Mouse (Mus musculus): ENCODE measurements around the gene Pde6h. TPM values are rescaled to one million over a fixed set of nuclear protein-coding genes. Genes with fewer than 3 reads are reported as not detected.

The Pde6h gene
- polyA plus RNA-seq, 1 experiment, result 0.12 TPM

- Histone ChIP-seq H3K4me3 (no peak overlapping the region), H3K4me2 (ENCODE audit: low read depth) (no peak overlapping the region), H3K27me3 (ENCODE audit: control insufficient read depth, insufficient read depth, insufficient read length) (no peaks in the 10 kb centered on the region), H3ac (ENCODE audit: control insufficient read depth, insufficient read length) (no peak overlapping the region), H3K36me3 (ENCODE audit: control insufficient read depth, insufficient read depth) (no peaks in the 10 kb centered on the region), H3K79me2 (ENCODE audit: control insufficient read depth, insufficient read depth) (no peaks in the 10 kb centered on the region)
- TF ChIP-seq POLR2AphosphoS2 (IDR thresholded peaks at IDR 0.05; ENCODE audit: insufficient read length, low read depth) (no peak), REST (IDR thresholded peaks at IDR 0.05; ENCODE audit: insufficient read depth, insufficient read length) (no peak), SRF (IDR thresholded peaks at IDR 0.05; ENCODE audit: control insufficient read depth, insufficient read length, low read depth) (no peak), MYOG (IDR thresholded peaks at IDR 0.05; ENCODE audit: control insufficient read depth in 1 of 3, insufficient read depth in 1 of 3, insufficient read length in 2 of 3, low read depth in 2 of 3) (no peak), CEBPB (IDR thresholded peaks at IDR 0.05; ENCODE audit: insufficient read depth, poor library complexity, severe bottlenecking) (no peak), MYOD1 (IDR thresholded peaks at IDR 0.05; ENCODE audit: control insufficient read depth in 1 of 3, insufficient read length in 2 of 3, low read depth in 2 of 3) (no peak), MAX (IDR thresholded peaks at IDR 0.05; ENCODE audit: low read depth) (no peak), E2F4 (IDR thresholded peaks at IDR 0.05; ENCODE audit: insufficient read depth) (no peak), TCF12 (IDR thresholded peaks at IDR 0.05; ENCODE audit: insufficient read depth, poor library complexity, severe bottlenecking) (no peak), USF1 (IDR thresholded peaks at IDR 0.05; ENCODE audit: low read depth) (no peak), TCF3 (IDR thresholded peaks at IDR 0.05; ENCODE audit: insufficient read length, low read depth) (no peak), POLR2A (IDR thresholded peaks at IDR 0.05; ENCODE audit: insufficient read length, low read depth) (no peak)
These were observed 26.5 kb downstream of the Pde6h start for GRCm38 (mm10) chr6:136950171-136950570.

GRCm38 (mm10) chr6:136952930-136953329 is 29.3 kb downstream of the Pde6h start:
- no peaks in the 10 kb centered on the region for H3K27me3 ChIP-seq (ENCODE audit: control insufficient read depth, insufficient read depth, insufficient read length)
- no peaks in the 10 kb centered on the region for H3K36me3 ChIP-seq (ENCODE audit: control insufficient read depth, insufficient read depth)
- H3K79me2 ChIP-seq (ENCODE audit: control insufficient read depth, insufficient read depth), result no peaks in the 10 kb centered on the region
- no peak for TF ChIP-seq MYOD1 (IDR thresholded peaks at IDR 0.05; ENCODE audit: control insufficient read depth in 1 of 3, insufficient read length in 2 of 3, low read depth in 2 of 3)
- no peak for TF ChIP-seq TCF12 (IDR thresholded peaks at IDR 0.05; ENCODE audit: insufficient read depth, poor library complexity, severe bottlenecking)
- no peak for TF ChIP-seq SRF (IDR thresholded peaks at IDR 0.05; ENCODE audit: control insufficient read depth, insufficient read length, low read depth)
- TF ChIP-seq MAX (IDR thresholded peaks at IDR 0.05; ENCODE audit: low read depth), result no peak
- no peak for TF ChIP-seq CEBPB (IDR thresholded peaks at IDR 0.05; ENCODE audit: insufficient read depth, poor library complexity, severe bottlenecking)
- no peak for TF ChIP-seq POLR2A (IDR thresholded peaks at IDR 0.05; ENCODE audit: insufficient read length, low read depth)
- TF ChIP-seq E2F4 (IDR thresholded peaks at IDR 0.05; ENCODE audit: insufficient read depth), result no peak
- TF ChIP-seq REST (IDR thresholded peaks at IDR 0.05; ENCODE audit: insufficient read depth, insufficient read length), result no peak
- no peak for TF ChIP-seq MYOG (IDR thresholded peaks at IDR 0.05; ENCODE audit: control insufficient read depth in 1 of 3, insufficient read depth in 1 of 3, insufficient read length in 2 of 3, low read depth in 2 of 3)
- TF ChIP-seq TCF3 (IDR thresholded peaks at IDR 0.05; ENCODE audit: insufficient read length, low read depth), result no peak
- TF ChIP-seq USF1 (IDR thresholded peaks at IDR 0.05; ENCODE audit: low read depth), result no peak
- H3K4me2 ChIP-seq (ENCODE audit: low read depth), result no peak overlapping the region
- H3ac ChIP-seq (ENCODE audit: control insufficient read depth, insufficient read length), result no peak overlapping the region
- H3K4me3 ChIP-seq, result no peak overlapping the region

GRCm38 (mm10) chr6:136954192-136954591 is 30.6 kb downstream of the Pde6h start:
- no peaks in the 10 kb centered on the region for H3K27me3 ChIP-seq (ENCODE audit: control insufficient read depth, insufficient read depth, insufficient read length)
- no peak overlapping the region for H3ac ChIP-seq (ENCODE audit: control insufficient read depth, insufficient read length)
- H3K4me2 ChIP-seq (ENCODE audit: low read depth), result no peak overlapping the region
- H3K79me2 ChIP-seq (ENCODE audit: control insufficient read depth, insufficient read depth), result no peaks in the 10 kb centered on the region
- TF ChIP-seq CEBPB (IDR thresholded peaks at IDR 0.05; ENCODE audit: insufficient read depth, poor library complexity, severe bottlenecking), result no peak
- no peaks in the 10 kb centered on the region for H3K36me3 ChIP-seq (ENCODE audit: control insufficient read depth, insufficient read depth)
- H3K4me3 ChIP-seq, result no peak overlapping the region

GRCm38 (mm10) chr6:136954715-136955114 is 31.1 kb downstream of the Pde6h start:
- H3K79me2 ChIP-seq (ENCODE audit: control insufficient read depth, insufficient read depth), result no peaks in the 10 kb centered on the region
- H3K4me2 ChIP-seq (ENCODE audit: low read depth), result no peak overlapping the region
- H3K4me3 ChIP-seq, result no peak overlapping the region
- no peaks in the 10 kb centered on the region for H3K27me3 ChIP-seq (ENCODE audit: control insufficient read depth, insufficient read depth, insufficient read length)
- H3ac ChIP-seq (ENCODE audit: control insufficient read depth, insufficient read length), result no peak overlapping the region
- no peaks in the 10 kb centered on the region for H3K36me3 ChIP-seq (ENCODE audit: control insufficient read depth, insufficient read depth)
- no peak for TF ChIP-seq REST (IDR thresholded peaks at IDR 0.05; ENCODE audit: insufficient read depth, insufficient read length)
- no peak for TF ChIP-seq CEBPB (IDR thresholded peaks at IDR 0.05; ENCODE audit: insufficient read depth, poor library complexity, severe bottlenecking)
- TF ChIP-seq TCF3 (IDR thresholded peaks at IDR 0.05; ENCODE audit: insufficient read length, low read depth), result no peak
- TF ChIP-seq MYOG (IDR thresholded peaks at IDR 0.05; ENCODE audit: control insufficient read depth in 1 of 3, insufficient read depth in 1 of 3, insufficient read length in 2 of 3, low read depth in 2 of 3), result no peak
- TF ChIP-seq SRF (IDR thresholded peaks at IDR 0.05; ENCODE audit: control insufficient read depth, insufficient read length, low read depth), result no peak
- no peak for TF ChIP-seq POLR2AphosphoS2 (IDR thresholded peaks at IDR 0.05; ENCODE audit: insufficient read length, low read depth)
- TF ChIP-seq MAX (IDR thresholded peaks at IDR 0.05; ENCODE audit: low read depth), result no peak
- TF ChIP-seq USF1 (IDR thresholded peaks at IDR 0.05; ENCODE audit: low read depth), result no peak
- TF ChIP-seq MYOD1 (IDR thresholded peaks at IDR 0.05; ENCODE audit: control insufficient read depth in 1 of 3, insufficient read length in 2 of 3, low read depth in 2 of 3), result no peak
- no peak for TF ChIP-seq E2F4 (IDR thresholded peaks at IDR 0.05; ENCODE audit: insufficient read depth)
- TF ChIP-seq TCF12 (IDR thresholded peaks at IDR 0.05; ENCODE audit: insufficient read depth, poor library complexity, severe bottlenecking), result no peak
- no peak for TF ChIP-seq POLR2A (IDR thresholded peaks at IDR 0.05; ENCODE audit: insufficient read length, low read depth)

GRCm38 (mm10) chr6:136955240-136955639 is 31.6 kb downstream of the Pde6h start:
- Histone ChIP-seq H3K79me2 (ENCODE audit: control insufficient read depth, insufficient read depth) (no peaks in the 10 kb centered on the region), H3K36me3 (ENCODE audit: control insufficient read depth, insufficient read depth) (no peaks in the 10 kb centered on the region), H3K4me3 (no peak overlapping the region), H3K27me3 (ENCODE audit: control insufficient read depth, insufficient read depth, insufficient read length) (no peaks in the 10 kb centered on the region), H3K4me2 (ENCODE audit: low read depth) (no peak overlapping the region), H3ac (ENCODE audit: control insufficient read depth, insufficient read length) (no peak overlapping the region)
- TF ChIP-seq E2F4 (IDR thresholded peaks at IDR 0.05; ENCODE audit: insufficient read depth), result no peak
- no peak for TF ChIP-seq MYOG (IDR thresholded peaks at IDR 0.05; ENCODE audit: control insufficient read depth in 1 of 3, insufficient read depth in 1 of 3, insufficient read length in 2 of 3, low read depth in 2 of 3)
- TF ChIP-seq SRF (IDR thresholded peaks at IDR 0.05; ENCODE audit: control insufficient read depth, insufficient read length, low read depth), result no peak
- TF ChIP-seq REST (IDR thresholded peaks at IDR 0.05; ENCODE audit: insufficient read depth, insufficient read length), result no peak
- TF ChIP-seq POLR2AphosphoS2 (IDR thresholded peaks at IDR 0.05; ENCODE audit: insufficient read length, low read depth), result no peak
- no peak for TF ChIP-seq CEBPB (IDR thresholded peaks at IDR 0.05; ENCODE audit: insufficient read depth, poor library complexity, severe bottlenecking)
- TF ChIP-seq USF1 (IDR thresholded peaks at IDR 0.05; ENCODE audit: low read depth), result no peak
